Mouse (Mus musculus) hematopoietic stem cell, adult 5-6 weeks (primary cell): Measurements from ENCODE around the gene Prex1. TPM values are rescaled to one million over a fixed set of nuclear protein-coding genes. Genes with fewer than 3 reads are reported as not detected.
A peak's percentile ranks its signal among the peaks of the same experiment; 100 is the strongest.

Experiments
- ATAC-seq, 2 experiments: fragments of 125-278 bp in 1 of 2; replicated peaks in 1 of 2; 2 replicates each; pipeline ENCODE4 v1.8.0; 2016 to 2017; ENCODE audit warnings: inconsistent platforms in 2 of 2, mild to moderate bottlenecking in 2 of 2, moderate number of reproducible peaks in 2 of 2, low read depth in 1 of 2, moderate TSS enrichment in 1 of 2; ENCODE audit not compliant: low FRiP score in 2 of 2, poor library complexity in 2 of 2, severe bottlenecking in 2 of 2, insufficient read depth in 1 of 2, low TSS enrichment in 1 of 2
- total RNA-seq: library from RNA; stranded (forward); fragments of 172-1452, 232-1000 nt; gene quantifications from 2 replicates; pipeline ENCODE4 v1.2.3, GENCODE M21; 2017

Prex1 gene
- total RNA-seq, 1 experiment from 2014 or later, result 25.1 TPM

DNA sequence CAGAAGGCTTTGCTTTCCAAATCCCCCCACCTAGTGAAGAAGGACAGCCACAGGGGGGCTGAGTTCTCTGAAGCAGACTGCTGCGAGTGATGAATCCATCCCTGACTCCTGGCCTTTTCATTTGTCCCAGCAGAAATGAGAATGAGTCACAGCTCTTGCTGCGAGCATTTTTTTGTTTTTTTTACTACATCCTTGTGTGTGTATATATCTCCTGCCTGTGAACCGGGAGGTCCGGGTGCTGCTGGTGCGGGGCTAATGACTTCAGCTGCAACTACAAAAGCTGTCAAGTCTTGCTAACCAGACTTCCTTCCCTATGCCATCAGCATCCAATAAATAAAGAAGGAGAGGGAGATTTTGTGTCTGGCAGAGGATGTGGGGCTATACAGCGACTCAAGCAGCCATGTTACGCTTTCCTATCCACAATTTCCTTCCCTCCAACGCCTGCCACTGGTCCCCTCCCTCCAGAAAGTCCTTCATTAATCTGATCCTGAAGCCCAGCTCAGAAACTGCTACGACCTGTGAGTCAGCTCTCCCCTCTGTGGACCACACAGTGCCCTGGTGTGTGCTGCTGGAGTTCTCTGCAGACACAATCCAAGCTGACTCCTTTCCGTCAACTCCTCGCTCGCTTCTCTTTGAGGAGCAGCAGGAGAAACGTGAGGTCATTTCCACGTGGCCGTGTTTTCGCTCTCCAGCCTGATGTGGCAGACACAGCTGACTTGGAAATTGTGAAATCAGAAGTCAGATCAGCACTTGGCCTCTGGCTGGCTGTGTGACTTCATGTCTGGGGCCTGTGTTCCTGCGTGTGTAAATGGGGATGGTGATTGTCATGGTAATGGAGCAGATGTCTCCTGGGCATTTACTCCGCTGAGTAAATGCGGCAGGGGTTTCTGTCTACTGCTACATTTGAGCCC lies 16.3 kb upstream of the Prex1 start:
- peak; percentile 30 to 34 for ATAC-seq

DNA sequence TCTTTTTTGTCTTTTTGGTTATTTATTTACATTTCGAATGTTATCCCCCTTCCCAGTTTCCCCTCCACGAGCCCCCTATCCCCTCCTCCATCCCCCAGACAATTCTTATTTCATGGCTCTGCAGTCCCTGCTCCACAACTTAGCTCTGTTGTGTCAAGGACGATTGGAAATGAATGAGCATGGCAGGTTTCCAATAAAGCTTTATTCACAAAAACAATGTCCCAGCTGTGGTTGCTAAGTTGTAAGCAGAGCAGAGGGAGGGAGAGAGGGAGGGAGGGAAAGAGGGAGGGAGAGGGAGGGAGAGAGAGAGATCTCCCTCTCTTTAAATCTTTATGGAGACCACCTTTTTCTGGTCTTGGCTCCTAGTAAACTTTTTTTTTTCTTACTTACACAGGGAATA lies 15.4 kb upstream of the Prex1 start:
- no peak for ATAC-seq

DNA sequence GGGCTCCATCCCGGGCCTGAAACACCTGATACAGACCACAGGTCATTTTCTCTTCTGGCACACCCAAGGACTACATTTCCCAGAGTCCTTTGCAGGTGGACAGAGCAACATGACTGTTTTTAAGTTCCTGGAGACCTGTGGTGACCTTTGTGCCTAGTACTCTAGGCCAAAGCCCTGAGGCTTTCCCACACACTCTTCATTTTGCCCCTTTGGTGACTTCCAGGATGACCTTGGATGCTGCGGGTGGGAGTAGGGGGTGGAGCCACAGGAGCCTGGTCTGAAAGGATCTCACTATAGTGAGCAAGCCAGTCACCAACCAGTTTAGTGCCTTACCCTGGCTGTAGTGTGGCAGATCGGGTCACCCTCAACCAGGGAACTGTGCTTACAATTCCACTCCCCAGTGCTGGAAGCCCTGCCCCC lies 14.6 kb upstream of the Prex1 start:
- ATAC-seq, result no peak

DNA sequence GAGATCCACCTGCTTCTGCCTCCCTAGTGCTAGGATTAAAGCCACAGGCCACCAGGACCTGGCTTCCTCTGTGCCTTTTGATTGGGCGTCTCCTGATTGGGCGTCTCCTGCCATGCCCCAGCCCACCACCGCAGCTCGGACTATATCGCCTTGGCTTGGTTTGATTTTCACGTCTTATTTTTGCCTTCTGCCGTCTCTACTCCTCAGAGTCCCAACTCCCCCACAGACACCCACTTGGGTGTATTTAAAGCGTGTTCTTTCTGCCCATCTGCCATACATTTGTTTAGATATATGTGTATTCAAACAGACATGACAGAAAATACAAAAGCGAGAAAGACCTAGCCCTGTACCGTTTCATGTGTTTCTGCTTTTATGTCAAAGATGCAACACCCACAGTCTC lies 14.2 kb upstream of the Prex1 start:
- ATAC-seq, result no peak

DNA sequence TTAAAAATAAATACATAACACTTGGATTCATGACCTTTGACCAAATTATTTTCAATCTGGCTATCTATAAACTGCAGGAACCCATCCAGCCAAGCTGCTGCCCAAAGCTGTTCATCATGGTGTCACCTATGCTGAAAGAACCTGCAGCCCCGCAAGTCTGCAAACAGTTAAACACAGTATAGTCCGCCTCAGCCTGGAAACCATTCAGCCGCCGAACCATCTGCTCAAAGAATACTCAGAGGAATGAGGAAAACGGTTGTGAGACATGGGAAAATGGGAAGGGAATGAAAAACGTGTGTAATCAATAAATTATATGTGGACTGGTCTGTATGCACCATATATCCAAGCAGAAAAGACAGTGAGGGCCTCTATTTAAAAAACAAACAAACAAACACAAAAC lies 13.3 kb upstream of the Prex1 start:
- ATAC-seq, result no peak

DNA sequence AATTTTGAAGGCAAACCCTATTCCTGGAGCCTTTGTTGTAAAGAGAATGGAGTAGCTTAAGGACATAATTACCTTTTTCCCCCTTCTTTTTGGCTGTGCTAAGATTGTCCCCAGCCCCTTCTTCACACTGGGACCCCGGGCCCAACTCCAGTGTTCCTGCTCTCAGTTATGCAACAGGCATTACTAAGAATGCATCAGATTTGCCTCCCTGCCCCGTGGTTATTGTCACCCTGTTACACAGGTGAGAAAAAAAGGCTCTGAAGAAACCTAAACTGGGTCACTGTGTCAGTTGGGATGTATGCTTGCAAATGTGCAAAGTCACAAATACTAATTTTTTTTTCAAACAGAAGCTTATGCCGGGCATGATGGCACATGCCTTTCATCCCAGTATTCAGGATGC lies 6.8 kb upstream of the Prex1 start:
- no peak for ATAC-seq

DNA sequence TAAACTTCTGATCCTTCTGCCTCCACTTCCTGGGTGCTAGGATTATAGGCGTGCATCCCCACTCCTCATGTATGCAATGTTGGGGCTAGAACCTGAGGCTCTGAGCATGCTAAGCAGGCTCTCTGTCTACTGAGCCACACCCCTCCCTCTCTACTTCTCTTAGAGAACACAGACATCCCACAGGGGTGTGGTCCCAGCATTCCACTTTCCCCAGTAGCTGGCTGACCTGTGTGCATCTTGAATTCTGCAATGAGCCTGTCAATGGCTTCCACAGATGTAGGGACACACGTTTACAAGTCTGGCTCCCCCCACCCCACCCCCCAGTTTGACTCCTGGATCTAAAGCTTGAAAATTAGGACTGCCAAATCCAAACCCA lies 6.3 kb upstream of the Prex1 start:
- ATAC-seq, result no peak

DNA sequence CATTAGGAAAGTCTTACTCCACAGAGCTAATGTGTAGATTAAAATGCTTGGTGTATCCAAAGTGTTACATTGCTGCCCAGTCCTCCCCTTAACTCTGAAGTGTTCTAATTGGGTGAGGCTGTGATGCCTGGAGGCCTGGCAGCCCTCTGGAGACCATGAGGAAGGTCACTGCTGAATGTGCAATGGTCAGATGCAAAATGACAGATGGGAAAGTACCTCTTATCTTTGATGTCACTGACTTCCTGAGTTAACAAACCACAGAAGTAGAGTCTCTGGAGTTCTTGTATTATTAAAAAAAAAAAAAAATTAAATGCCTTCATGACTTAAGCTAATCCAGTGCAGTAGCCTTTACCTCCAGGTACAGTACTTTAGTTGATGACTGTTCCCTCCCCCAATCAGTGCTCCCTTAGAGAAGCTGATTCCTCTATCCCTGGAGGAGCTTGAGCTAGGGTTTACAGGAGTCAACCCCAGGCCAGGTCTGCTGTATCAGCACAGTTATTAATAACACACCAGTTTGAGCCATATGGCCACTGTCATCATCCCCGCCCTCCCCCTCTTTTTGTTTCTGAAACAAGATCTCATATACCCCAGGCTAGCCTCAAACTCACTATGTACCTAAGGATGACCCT lies 5.8 kb upstream of the Prex1 start:
- peak in 1 of 2 experiments; percentile 46; a peak in 1 of 4 replicates for ATAC-seq

DNA sequence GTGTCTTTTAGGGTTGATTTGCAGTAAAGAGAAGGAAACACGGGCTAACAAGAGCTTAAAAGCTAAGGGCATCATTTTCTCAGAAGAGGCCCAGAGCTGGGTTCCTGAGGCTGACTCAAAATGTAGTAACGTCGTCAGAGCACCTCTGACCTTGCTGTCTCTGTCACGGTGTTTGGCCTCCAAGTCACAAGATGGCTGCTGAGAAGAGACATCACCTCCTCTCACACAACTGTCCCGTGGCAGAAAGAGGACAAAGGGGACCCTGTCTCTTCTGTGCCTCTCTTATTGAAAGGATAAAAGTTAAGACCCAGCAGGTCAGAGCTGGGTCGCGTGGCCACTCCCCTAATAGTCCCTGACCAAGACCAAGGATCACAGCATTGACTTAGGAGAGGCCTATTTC lies 2.4 kb upstream of the Prex1 start:
- no peak for ATAC-seq

DNA sequence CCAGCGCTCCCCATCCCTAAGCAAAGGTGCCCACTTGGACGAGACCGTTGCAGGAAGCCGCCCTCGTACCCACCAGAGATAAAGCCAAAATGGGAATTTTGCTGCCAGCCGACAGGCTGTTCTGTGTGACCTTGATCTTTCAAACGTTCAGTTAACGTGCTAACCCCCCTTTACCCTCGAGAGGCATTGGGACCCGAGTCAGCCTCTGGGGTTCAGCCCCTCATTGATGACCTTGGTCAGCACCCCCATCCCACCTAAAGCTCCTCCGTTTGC lies 731 bp upstream of the Prex1 start:
- ATAC-seq, result no peak

DNA sequence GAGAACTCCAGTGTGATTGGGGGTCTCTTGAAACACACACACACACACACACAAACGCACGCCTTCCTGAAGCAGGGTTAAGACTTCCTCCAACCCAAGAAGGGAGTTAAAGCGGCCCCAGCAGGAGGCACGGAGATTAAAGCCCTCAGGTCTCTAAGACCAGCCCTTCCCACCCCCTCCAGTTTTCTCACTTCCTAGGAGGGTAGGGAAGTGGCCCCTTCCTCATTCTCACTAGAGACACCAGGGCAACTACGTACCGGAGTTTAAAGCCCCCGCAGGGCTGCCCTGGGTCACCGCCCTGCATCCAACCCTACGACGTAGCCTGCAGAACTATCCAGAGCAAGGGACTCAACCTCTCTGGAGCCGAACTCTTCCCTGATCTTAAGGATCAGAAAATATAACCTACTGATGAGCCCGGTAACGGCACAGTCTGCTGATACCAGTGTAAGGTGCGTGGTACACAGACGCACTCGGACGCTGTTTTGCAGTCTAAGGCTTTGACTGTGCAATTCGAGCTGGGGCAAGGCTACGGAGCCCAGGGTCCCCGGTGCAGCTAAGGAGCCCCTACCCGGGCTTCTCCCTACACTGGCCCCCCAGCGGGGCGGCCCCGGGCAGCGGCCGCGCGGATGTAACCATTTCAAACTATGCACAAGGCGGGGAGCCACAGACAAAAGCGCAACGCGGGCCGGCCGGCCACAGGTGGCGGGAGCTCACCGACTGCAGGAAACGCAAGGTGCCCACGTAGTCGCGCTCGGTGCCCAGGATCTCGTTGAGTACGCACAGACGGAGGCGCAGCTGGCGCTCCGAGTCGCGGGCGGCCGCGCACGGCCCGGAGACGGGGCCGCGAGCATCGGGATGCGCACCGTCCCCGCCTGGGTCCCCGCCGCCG lies 587 bp downstream of the Prex1 start:
- peak in 1 of 2 experiments; percentile 2; a peak in 1 of 4 replicates for ATAC-seq

DNA sequence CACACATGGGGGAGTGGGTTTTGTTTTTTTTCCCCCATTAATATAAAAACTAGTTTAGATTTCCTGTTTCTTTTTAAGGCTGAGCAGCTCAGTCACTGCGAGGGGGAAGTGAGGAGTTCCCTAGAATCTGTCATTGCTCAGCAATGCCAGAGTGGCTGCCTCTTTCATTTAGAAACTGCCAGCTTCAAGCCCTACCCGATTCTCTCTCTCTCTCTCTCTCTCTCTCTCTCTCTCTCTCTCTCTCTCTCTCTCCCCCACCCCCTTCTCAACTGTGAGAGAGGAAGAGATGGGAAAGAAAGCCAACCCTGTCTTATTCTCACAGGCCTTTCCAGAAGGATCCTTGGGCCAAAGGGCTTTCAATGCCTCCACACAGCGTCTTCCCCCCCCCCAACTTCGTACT lies 1.3 kb downstream of the Prex1 start:
- peak; percentile 18 to 24; a peak in 2 of 4 replicates for ATAC-seq

DNA sequence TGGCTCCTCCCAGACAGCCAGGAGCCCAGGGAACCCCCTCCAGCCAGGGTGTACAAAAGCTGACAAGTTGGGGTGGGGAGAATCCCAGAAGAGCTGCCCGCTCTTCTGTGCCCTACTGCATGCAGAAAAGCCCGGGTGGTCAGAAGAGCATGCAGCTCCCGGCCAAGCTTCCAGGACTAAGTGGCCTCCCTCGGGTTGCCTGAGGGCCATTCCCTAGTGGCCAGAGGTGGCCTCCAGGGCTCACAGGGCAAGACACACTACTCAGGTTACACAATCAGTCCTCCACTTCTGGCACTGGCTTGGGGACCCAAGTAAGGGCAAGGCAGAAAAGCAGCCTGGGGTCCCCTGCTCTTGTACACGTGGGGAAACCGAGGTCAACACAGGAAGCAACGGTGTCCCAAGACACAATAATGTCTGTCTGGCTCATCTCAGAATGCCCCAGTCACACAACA lies 1.9 kb downstream of the Prex1 start:
- no peak for ATAC-seq

DNA sequence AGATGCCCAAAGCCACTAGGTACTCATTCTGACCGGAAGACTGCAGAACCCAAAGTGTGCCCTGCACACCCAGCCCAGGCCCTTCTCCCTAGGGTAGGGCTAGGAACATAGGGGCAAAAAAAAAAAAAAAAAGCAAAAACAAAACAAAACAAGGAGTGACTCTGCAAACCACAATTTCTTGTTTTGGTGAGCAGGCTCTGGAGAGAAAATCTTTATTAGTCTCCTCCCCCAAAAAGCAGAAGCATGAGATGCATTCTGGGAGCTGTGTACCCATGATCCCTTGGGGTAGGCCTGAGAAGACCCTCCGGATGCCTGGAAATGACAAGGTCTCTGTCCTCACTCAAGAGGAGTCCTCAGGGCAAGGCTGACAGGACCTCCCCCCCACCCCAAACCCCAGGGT lies 3.7 kb downstream of the Prex1 start:
- ATAC-seq, result peak; percentile 8 to 35; a peak in 3 of 4 replicates

DNA sequence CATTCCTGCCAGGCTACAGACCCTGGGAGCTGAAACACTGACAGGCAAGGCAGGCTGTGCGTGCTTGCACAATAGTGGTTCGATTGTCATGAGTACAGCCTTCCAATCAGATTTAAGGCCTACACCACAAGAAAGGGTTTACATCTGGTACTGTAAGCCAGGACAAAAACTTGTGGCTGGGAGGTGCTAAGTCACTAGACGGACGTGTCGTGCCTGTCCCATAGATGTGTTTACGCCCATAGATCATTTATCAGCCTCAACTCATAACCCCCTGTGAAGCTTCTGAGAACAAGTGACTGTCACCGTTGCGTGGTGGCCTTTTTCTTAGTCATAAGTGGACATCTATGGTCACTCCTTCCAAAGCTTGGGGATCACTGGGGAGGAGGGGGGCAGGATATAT lies 5.3 kb downstream of the Prex1 start:
- ATAC-seq, result no peak

DNA sequence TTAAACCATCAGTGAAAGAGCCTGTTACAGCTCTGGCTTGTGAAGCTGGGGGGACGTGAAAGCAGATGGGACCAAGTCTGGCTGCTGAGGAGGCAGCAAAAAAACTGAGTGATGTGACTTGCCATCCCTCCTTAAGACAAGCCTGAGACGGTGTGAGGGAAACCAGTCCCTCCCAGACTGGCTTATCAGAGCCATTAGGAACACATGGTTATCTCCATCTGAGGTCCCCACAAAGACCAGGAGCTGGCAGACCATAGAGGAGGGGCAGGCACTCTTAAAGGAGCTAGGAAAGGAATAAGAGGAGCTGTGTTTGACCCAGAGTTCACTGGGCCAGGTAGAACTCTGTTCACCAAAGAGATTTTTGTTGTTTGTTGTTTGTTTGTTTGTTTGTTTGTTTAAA lies 7.1 kb downstream of the Prex1 start:
- ATAC-seq, result no peak

DNA sequence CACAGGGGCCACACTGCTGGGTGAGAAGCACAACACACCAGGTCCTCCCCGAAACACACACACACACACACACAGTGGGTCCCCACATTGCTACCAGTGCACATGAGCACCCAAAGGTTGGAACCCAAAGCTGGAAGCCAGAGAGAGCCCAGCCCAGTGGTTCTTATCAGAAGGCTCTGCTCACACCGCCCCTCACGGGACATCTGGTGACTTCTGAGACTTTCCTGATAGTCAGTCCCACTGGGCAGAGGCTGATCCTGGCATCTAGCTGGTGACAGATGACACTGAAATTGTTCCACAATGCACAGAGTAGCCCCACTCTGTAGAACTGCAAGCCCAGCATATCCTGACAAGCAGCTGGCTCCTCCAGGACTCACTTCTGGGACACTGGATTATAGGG lies 10.1 kb downstream of the Prex1 start:
- ATAC-seq, result peak in 1 of 2 experiments; percentile 44; a peak in 2 of 4 replicates

DNA sequence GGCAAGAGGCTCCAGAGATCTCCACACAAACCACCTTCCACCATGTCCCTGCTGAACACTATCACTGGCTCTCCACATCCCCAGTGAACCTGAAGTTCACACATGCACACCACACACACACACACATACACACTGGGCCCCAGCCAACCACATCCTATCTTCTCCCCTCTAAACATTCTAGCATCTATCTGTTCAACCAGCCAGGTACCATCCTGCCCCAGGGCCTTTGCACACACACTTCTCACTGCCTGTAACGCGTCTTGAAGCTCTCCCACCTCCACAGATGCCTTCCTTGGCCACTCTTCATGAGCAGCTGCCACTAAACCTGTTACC lies 11.6 kb downstream of the Prex1 start:
- ATAC-seq, result no peak
